Mouse (Mus musculus) ES-E14 (cell line): ENCODE results near the gene Gm17622.

Experiments
- CHD2 ChIP-seq: IDR thresholded peaks from 2 replicates; pipeline ENCODE4 v1.6.1; 2014; ENCODE audit warnings: mild to moderate bottlenecking, low read depth, low read length, inconsistent platforms
- HCFC1 ChIP-seq: IDR thresholded peaks from 2 replicates; pipeline ENCODE4 v1.6.1; 2012; ENCODE audit warnings: low read length, inconsistent platforms, borderline replicate concordance; ENCODE audit not compliant: insufficient read depth
- MAFK ChIP-seq: IDR thresholded peaks from 2 replicates; pipeline ENCODE4 v1.6.1; 2014; ENCODE audit warnings: mild to moderate bottlenecking, low read depth, low read length, inconsistent platforms; ENCODE audit not compliant: insufficient read depth
- ZNF384 ChIP-seq: IDR thresholded peaks from 2 replicates; pipeline ENCODE4 v1.6.1; 2012; ENCODE audit warnings: low read depth, low read length, inconsistent platforms

DNA sequence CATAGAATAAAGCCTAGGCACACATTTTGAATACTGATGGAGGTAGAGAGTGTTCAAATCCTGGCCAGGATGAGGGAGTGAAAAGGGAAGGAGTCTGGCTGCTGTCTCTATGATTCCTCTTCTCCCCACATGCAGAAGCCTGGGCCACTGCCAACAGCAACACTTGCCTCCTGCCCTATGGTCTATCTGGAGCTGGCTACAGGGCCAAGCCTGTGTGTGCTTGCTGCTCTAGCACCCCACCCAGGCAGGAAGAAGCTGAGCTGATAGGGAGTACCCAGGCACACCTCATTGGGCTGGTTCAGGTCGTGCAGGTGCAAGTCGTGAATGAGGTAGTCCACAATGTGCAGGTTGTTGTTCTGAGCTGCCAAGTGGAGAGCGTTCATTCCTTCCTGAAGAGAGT, 36.2 kb upstream of the Gm17622 start:
- TF ChIP-seq MAFK (no peak), ZNF384 (no peak), CHD2 (no peak), HCFC1 (no peak)
